Mouse (Mus musculus): ENCODE results near the gene Gjc1.

The Gjc1 gene

DNA sequence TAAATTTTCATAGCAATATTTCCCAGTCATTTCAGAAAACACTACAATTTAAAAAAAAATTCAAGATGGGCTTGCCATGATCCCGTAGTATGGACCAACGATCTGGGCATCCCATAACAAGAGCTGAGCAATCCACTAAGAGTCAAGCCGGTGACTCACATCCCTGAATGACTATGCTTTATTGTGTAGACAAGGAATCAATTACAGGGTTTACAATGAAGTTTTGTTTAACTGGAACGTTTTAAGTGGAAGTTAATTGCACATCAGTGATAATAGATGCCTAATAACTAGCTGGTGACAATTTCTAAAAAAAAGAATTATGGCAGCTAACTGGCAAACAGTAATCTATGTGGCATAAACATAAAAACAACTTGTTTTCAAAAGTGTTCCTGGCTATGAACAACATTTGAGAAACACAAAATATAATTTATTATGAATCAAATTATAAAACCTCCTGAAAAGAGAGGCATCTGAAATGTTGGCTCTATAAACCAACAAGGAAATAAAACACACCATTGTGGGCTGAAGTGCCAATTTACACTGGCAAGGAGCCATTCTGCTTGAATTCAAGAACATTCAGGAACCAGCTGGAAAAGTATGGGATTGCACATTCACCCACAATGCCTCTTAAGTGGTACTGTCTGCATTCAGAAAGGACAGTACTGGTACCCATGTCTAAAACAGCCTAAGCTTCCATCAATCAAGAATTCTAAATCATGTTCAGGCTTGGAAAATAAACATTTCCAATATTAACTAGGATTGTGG lies 8.6 kb downstream of the Gjc1 start:
- DNase-seq = peak in 1 of 2 experiments; percentile 37

DNA sequence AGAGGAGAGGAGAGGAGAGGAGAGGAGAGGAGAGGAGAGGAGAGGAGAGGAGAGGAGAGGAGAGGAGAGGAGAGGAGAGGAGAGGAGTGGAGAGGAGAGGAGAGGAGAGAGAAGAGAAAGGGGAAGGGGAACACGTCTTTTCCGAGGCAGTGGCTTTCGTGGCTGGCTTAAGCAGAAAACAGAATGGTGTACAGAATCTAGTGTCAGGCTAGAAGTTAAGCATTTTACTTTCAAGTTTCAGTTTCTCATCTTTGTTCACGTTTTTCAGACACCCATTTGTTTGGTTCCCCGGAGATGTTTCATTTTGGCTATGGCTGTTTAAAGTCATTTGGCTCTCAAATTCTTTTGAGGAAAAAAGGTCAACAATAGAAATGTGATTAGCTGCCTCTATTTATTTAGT lies 11.3 kb downstream of the Gjc1 start:
- DNase-seq = no peak

DNA sequence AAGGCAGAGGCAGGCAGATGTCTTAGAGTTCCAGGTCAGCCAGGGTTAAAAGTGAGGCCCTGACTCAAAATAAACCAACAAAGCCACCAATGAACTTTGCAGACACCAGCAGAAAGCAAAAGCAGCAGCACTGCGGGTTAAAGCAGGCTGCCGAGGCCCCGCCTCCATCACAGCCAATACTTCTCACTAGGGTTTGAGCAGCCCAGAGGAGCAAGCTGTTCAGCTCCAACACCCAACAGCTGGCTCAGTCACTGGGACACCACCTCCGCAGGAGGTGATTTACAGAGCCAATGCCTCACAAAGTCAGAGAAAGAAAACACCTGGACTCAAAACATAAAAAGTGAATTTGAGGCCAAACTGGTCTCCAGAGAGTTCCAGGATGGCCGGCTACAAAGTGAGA lies 16.0 kb downstream of the Gjc1 start:
- DNase-seq = peak in 1 of 2 experiments; percentile 32

DNA sequence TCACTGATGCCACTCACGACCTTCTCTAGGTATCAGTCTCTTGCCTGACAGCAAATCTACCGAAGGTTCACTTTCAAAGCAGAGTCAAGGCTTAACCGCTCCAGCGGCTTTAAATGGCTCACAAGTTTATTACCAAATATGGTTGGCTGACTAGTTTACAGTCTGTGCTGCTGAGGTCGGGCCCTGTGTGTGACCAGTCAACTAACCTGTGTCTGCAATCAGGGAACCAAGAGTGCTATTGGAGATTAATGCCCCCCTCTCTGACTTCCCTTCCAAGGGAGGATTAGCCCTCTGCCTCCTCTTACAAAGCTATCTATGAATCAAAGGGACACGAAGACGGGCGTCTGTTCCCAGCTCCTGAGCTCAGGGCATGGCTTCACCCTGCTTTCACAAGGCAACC lies 25.3 kb downstream of the Gjc1 start:
- DNase-seq = no peak

DNA sequence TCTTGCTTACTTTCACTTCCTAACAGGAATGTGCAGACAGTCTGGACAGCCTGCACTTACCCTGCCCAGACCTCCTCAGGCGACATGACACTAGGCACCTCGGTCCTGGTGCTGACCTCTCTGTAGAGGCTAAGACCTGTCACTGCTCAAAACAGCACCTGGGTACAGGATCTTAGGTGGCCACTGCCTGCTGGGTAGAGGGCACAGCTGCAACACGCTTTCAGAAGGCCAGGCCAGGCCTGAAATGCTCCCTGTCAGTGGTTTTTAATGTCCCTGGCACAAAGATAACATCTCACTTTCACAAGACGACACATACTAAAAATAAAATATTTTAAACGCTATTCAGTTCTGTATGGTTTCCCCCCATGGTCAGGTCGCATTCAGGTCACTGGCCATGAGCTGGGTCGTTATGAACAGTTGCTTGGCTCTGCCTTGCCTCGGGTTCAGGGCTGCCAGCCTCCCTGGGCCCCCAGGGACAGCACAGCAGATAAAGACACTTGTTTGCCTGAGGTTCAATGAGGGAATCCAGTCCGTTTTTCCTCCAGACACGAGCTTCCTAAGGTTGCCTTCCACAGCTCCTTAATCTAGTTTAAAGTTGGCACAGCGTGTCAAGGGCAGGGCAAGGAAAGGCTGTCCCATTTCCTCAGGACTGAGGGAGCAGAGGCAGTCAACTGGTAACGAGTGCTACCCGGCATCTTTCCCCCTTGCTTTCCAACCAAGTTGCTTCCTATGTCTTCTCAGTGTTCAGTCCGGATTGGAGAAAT lies 27.6 kb downstream of the Gjc1 start:
- DNase-seq = no peak

DNA sequence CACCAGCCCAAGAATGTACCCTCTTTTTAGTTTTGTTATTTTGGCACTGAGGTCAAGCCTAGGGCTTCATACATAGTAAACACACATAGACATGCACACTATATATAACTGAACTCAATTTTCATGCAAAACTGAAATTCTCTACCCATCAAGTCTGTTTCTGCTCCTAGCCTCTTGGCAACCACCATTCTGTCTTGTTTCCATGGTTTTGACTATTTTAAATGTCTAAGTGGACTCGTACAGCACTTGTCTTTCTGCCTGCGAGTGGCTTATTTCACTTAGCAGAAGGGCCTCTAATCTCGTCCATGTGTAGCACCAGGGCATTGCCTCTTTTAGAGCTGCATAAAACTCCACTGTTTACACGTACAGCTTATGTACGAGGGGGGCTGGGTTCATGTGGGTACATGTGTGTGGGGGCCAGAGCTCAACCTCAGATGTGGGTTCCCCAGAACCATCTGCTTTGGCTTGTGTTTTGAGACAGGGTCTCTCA lies 31.8 kb downstream of the Gjc1 start:
- no peak for DNase-seq

DNA sequence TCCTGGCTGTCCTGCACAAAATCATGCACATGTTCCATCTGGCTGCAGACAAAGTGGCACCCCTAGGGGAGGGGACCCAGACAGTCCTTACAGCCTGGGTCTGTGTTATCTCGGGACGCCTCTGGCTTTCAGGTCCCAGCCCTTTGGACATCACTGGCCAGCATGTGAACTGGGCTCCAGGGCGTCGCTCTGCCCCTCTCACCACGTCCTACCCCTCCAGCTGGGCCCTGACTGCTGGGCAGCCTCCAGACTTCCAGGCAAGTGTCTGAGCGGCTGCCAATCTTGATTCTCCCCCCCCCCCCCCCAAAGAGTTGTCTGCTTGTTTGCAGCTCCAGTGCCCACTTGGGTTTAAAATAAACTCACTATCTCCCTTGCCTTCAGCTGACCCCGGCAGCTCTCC lies 36.1 kb downstream of the Gjc1 start:
- DNase-seq = no peak

DNA sequence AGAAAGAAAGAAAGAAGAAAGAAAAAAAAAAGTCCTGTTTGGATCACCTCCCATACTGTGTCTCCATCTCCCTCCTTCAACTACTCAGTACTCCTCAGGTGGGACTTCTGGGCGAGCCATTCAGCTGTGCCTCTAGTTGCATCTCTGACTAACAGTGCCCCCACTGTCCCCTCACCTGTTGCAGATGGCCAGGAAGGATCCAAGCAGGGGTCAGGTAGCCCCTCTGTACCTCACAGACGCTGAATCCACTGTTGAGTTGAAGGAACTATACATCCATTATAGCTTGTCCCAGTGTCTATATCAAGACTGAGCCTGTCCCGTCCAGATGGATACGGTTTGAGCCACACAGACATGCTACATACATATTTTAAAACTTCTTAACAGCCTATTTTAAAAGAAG lies 38.0 kb downstream of the Gjc1 start:
- DNase-seq = no peak

DNA sequence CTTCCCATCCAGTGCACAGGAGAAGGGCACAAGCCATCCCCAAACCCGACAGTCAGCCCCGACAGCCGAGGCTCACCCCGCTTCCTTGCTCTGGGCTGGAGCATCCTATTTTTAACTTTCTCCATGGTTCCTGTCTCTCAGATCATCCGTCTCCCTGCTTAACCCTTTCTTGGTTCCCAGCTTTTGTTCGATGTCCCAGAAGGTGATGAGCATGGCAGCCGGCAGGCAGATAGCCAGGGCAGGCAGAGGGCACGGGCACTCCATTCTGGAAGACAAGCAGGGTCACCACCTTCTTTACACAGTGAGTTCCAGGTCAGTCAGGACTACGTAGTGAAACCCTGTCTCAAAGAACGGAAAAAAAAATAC lies 38.5 kb downstream of the Gjc1 start:
- no peak for DNase-seq

DNA sequence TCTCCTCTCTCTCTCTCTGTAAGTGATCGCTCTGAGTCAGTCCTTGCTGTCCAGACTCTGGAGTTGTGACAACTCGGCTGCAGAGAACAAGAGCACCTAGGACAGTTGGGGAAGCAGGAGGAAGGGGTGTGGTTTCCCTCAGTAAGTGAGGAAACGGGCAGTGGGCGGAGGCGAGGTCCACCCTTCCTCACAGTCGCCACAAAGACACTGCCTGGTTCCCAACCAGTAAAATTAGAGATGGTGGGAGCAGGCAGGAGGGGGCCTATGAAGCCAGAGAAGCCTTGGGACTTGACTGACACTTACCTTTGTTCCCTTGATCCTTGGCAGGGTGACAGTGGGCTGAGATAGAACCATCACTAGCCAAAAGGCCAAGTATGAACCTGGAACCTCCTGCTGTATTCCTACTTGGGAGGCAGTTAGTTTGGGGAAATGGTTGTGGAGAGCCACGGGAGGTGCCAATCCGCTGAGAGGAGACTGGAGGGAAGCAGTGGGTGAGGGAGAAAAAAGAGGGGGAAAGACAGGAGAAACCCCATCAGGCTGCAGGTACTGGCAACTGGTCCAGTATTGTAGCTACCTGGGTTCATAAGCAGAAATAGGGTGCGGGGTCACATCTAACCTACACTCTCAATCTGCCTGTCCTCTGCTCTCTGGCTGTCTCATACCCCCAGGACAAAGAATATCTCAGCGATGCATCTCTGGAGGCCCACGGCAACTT lies 39.1 kb downstream of the Gjc1 start:
- peak; percentile 70 to 82 for DNase-seq

DNA sequence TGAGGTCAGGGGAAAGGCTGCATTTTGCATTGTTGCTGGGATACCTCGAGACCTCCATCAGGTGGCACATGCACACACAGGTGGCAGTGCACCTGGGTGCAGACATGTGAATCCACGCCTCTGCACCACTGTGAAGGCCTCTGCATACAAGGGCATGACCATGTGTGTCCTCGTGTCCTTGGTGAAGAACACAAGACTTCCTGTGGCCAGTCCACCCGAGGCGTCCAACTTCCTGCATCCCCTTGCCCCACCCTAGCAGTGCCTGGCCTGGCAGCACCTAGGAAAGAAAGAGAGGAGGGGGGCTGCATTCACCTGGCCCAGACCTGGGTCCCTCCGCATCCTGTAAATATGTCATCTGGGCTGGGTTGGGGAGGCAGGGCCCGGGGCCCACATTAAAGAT lies 39.7 kb downstream of the Gjc1 start:
- no peak for DNase-seq

DNA sequence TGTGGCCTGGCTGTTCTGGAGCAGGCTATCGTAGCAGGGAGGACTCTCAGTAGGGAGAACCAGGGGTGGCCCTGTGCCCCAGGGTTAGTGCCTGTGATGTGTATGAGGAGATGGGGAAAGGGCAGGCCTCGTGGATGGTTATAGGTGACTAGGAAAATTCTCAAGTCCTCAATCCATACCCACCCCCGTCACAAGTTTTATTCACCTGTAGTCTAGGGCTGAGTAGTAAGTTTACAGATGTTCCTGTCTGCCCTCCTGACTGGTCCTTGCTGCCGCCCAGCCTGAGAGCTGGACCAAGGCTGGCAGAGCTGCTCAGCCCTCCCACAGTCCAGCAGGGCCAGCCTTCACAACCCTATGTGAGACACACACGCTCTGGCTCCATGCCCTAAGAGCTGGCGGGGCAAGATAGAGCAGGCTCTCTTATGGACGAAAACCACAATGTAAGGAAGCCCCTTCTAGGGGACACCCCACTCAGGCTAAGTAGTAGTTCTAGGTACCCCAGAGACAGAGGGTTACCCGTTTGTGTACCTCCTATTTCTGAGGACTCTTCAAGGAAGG lies 40.3 kb downstream of the Gjc1 start:
- DNase-seq = no peak

DNA sequence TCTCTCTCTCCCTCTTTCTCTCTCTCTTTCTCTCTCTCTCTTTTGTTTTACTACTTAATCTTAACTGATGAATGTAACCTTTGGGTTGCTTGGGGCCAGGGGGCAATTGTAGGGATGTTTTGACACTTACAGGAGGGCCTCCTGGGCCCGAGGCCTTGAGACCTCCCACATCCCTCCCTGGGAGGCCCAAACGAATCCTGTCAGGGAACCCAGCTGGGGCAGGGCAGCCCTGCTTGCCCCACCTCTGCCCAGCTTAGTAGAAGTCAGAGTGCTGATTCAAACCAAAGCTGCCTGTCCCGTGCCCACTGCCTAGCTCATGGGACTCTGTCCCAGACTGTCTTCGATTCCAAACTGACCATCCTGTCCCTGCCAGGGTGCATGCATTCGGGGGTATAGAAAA lies 40.9 kb downstream of the Gjc1 start:
- DNase-seq = no peak

DNA sequence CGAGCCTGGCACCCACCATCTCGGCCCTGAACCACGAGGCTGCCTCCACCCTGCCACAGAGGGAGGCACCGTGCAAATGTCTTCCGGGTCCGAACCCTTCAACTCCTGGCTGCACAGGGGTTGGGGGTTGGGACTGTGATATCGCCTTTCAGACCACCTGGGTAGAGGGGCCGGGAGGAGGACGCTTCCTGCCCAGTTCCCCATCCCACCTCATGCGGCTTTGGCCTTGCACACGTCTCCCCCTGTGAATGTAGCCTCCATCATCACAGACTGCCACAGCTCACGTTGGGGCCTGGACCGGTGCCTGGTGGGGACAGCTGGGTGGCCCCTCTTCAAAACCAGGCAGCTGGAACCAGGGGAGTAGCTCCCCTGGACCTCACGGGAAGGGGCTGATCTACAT lies 41.3 kb downstream of the Gjc1 start:
- DNase-seq = peak in 1 of 2 experiments; percentile 8

DNA sequence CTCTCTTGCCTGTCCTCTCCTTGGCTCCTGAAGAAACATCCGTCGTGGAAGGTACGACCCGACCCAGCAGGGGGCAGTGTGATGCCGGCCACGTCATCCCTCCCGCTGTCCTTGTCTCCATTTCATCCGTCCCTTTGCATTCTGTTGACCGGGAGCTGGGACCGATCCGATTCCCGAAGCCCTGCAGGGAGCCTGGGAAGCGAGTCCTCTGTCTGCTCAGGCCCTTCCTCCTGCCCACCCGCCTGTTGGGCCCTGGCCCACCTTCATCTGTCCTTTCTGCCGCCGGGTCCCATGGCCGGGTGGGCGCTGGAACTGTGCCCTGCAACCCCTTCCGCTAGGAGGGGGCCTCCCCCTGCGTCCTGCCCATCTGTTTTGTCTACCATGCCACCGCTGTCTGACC lies 41.9 kb downstream of the Gjc1 start:
- peak; percentile 86 to 89 for DNase-seq

DNA sequence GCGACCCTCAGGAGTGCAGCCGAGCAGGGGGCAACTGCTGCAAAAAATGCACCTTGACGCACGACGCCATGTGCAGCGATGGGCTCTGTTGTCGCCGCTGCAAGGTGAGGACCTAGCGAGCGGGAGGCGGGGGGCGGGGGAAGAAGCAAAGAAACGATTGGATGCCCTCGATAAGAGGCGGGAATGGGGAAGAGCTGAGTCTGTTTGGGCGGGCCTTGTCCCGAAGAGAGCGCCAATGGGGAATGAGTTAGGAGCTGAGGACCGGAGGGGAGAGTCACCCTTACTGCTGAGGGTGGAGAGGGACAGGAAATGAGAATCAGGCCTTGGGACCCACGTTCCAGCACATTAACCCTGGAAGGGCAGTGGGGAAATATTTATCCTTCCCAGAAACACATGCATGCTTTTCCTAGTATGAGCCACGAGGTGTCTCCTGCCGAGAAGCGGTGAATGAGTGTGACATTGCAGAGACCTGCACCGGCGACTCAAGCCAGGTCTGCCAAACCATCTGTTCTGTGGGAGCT lies 44.8 kb downstream of the Gjc1 start:
- peak; percentile 86 to 91 for DNase-seq

DNA sequence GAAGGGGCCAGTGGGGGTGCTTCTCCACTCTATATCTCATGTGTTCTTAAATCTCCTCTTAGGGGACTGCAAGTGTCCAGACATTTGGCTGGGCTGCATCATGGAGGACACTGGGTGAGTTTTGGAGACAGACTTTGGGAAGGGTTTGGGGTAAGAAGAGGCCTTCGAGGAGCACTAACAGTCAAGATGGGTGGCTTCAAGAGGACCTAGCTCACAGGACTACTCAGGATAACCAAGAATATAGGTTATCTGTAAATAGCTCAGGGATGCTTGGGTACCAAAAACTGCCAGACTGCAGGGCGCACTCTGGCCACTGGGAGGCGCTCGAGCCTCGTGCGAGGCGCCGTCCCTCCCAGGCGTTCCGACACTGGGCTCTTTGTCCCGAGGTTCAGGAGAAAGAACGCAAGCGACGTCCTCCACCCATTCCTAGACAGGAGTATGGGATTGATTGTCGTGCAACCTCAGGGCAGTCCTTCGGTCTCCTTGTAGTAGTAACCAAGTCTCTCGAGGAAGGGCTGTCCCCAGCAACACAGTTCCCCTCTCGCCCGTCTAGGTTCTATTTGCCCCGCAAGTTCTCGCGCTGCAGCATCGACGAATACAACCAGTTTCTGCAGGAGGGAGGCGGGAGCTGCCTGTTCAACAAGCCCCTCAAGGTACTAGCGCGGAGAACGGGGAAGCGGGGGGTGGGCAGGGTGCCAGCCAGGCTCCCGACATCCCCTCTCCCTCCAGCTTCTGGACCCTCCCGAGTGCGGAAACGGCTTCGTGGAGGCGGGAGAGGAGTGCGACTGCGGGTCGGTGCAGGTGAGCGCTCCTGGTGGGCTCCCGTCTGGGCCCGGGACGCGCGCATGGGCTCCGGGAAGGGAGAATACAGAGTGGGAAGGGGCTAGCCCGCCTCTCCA lies 45.5 kb downstream of the Gjc1 start:
- peak; percentile 84 to 90 for DNase-seq

DNA sequence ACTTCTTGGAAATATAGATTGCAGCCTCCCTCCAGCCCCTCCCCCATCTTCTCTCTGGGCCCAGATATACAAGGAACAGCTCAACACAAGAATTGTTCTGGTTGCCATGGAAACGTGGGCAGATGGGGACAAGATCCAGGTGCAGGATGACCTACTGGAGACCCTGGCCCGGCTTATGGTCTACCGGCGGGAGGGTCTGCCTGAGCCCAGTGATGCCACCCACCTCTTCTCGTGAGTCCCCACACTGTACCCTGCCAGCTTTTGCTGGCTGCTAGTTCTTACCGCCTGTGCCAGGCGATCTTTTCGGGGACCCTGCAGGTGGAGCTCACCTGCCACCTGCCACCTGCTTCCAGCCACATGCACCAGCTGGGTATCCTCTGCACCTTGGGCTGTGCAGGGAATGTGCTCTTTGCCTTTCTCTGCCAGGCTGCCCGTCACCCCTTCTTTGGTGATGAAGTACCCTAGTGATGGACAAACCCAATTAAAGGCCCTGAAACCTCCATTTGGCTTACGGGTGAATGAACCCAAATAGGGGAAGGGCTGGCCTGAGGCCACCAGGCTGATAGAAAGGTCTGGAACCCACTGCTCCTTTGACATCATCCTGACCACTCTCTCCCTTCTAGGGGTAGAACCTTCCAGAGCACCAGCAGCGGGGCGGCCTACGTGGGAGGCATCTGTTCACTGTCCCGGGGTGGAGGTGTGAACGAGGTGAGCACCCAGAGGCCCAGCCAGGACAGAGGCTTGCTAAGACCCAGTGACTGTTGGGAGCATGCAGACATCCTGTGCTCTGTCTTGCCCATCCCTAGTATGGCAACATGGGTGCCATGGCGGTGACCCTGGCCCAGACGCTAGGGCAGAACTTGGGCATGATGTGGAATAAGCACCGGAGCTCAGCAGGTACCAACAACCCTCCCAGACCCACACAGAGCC lies 46.5 kb downstream of the Gjc1 start:
- no peak for DNase-seq

DNA sequence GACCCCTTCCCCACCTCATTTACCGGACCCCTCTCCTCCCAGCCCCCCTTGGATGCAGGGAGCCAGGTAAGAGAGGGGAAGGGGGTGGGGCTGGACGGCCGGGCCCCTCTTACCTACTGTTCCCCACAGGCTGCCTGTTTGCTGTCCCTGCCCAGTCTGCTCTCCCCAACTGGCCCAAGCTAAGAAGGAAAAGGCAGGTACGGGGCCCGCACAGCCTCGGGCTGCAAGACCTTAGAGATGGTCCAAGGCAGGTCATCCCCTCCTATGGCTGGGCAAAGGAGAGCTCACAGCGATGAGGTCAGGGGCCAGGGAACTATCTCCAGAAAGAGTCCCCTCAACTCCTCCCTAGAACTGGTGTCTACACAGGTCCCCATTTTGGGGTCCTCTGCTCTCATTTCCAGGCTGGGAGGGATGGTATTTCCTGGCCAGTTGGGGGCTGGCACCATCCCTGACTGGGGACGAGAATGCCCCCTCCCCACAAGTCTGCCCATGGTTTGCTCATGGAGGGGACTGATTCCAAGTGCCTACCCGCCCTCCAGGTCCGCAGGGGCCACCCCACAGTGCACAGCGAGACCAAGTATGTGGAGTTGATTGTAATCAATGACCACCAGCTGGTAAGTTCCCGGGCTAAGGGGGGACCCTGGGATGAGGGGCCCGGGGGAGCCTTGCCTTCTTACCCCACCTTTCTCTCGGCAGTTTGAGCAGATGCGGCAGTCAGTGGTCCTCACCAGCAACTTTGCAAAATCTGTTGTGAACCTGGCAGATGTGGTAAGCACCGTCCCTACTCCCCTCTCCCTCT lies 47.4 kb downstream of the Gjc1 start:
- no peak for DNase-seq

All from lung, postnatal 4 days (tissue).